Mouse (Mus musculus) lung, postnatal 14 days (tissue): Measurements from ENCODE around the gene Rab5c.

ENCODE experiments used
- DNase-seq: peaks from one replicate; pipeline ENCODE4 v3.0.0; 2021

The Rab5c gene

DNA sequence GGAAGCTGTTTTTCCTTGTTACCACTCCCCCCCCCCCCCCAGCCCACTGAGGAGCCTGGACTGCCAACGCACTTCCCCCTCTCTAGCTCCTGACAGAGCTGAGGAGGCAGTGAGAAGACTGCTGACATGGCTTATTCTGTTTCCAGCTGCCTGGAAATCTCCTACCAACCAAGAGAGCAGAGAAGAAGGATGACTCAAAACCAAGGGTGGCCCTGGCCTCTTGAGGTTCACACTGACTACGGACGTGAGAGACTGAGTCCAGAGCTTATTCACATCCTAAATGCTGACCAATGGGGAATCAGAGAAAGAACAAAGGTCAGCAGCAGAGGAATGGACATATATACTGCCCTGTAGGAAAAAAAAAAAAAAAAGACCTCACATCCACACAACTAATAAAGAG, 18.7 kb downstream of the Rab5c start:
- no peak for DNase-seq

DNA sequence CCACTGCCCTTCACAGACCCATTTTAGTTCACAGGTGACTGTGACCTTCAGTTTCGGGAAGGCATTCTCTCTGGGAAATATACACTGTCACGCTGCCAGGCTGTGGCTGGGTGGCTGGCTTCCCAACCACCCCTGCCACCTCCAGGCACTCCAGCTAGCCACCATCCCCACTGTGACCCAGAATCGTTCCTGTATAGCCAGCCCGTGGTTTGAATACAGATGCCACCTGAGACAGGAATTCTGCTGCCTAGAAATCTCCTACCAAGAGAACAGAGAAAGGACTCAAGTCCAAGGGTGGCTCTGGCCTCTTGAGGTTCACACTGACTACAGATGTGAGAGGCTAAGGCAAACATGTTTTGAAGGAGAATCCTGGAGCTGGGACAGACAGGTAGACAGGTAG, 19.1 kb downstream of the Rab5c start:
- no peak for DNase-seq

DNA sequence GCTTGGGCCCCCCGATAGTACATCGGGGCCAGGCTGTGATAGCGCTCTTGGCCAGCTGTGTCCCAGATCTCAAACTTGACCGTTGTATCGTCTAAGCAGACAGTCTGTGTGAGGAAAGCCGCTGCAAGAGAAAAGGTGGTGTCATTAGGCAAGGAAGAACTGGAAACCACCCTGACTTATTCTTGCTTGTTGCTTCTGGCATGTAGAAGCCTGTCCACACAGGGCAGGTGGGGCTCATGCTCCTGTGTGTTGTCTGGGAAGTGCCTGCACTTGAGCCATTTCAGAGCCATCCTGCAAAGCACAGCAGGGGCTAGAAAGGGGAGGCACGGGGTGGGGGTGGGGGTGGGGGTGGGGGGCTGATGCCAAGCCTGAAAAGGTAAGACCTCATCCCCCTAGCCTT, 19.6 kb downstream of the Rab5c start:
- no peak for DNase-seq

DNA sequence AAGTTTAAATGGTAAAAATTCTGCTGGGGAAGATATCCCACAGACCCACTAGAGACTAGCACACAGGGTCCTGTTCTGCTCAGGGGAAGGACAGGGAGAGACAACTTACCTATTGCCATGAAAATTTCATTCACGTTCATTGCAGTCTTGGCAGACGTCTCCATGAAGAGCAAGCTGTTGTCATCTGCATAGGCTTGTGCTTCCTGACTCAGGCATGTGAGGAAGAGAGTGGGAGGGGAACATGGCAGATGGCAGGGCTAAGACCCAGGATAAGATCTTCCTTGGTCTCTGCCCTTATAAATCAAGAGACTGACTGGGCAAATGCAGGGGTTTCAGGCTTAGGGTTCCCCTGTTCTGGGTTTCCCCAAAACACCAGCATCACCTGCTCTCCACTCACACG, 21.4 kb downstream of the Rab5c start:
- no peak for DNase-seq

DNA sequence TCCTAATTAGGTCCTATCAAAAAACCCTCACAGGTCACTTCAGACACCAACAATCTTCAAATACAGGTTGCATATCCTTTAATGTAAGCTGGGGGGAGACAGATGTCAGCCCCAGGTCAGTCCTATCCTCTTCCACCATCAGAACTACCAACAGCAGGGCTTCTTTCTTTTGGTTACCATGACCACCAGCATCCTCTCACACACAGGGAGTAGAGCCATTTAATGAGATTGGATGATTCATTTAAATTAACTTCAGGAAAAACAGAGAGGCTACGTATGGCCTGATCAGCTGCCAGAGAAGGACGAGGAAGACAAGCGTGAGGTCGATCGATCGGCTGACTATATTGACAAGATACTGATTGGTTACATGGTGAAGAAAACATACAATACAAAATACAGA, 23.1 kb downstream of the Rab5c start:
- DNase-seq: no peak

DNA sequence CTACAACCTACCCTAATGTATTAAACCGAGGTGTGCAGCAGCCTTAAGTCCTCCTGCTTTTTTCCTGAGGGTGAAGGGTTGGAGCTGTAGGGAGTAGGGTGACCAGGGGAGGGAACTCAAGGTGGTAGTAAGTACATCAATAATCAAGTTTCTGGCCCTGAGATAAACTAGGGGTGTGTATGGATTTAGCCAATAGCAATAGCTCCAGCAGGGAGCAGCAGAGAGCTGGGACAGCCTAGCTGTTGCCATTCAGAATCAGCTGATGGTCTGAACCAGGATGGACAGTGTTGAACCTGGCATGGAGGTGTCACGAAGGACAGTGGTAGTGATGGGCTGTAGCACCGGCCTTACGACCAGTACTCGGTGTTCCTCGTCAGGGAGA, 23.5 kb downstream of the Rab5c start:
- peak; percentile 92 for DNase-seq

DNA sequence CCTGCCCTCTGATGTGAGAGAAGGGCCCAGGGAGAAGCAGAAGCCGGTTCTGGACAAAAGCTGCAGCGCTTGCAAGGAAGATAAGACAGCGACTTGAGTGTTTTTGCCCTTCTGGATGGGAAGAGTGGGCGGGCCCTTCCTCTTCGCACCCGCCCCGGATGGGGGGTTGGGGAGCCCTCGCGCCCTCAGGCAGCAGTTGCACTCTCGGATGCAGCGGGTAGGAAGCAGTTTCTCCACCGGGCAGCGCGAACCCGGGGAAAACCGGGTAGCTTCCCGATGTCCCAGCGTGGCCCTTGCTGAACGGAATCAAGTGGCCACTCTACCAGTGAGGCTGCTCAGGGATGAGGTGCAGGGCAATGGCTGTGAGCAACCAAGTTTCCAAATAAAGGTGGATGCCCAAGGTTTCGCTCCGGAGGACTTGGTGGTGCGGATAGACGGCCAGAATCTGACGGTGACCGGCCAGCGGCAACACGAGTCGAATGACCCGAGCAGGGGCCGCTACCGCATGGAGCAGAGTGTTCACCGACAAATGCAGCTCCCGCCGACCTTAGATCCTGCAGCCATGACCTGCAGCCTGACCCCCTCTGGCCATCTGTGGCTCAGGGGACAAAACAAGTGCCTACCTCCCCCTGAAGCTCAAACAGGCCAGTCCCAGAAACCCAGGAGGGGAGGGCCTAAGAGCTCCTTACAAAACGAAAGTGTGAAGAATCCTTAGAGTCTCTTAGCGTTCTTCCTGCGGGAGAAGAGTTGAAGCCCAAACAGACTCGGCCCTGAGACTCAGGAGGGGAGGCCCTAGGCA, 24.1 kb downstream of the Rab5c start, which contains the start of gene Hspb9:
Hspb9 (plus strand) TSS at position 116 of the 799 bp plus-strand sequence.
- DNase-seq: peak; percentile 79

DNA sequence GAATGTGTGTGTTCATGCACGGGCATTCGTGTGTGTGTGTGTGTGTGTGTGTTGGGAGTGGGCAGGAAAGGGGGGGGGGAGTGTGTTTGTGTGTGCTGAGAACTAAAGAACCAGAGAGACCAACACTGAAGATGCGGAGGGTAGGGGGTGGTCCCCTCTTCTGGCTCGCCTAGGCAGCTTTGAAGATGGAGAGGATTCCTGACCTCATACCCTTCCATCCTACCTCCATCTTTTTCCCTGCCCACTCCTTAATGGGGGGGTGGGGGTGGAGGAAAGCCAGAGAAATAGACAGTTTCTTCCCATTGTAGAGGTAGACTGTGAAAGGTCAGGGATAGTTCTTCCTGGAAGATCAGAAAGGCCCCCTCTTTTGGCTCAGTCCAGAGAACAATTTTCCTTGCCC, 24.8 kb downstream of the Rab5c start:
- no peak for DNase-seq

DNA sequence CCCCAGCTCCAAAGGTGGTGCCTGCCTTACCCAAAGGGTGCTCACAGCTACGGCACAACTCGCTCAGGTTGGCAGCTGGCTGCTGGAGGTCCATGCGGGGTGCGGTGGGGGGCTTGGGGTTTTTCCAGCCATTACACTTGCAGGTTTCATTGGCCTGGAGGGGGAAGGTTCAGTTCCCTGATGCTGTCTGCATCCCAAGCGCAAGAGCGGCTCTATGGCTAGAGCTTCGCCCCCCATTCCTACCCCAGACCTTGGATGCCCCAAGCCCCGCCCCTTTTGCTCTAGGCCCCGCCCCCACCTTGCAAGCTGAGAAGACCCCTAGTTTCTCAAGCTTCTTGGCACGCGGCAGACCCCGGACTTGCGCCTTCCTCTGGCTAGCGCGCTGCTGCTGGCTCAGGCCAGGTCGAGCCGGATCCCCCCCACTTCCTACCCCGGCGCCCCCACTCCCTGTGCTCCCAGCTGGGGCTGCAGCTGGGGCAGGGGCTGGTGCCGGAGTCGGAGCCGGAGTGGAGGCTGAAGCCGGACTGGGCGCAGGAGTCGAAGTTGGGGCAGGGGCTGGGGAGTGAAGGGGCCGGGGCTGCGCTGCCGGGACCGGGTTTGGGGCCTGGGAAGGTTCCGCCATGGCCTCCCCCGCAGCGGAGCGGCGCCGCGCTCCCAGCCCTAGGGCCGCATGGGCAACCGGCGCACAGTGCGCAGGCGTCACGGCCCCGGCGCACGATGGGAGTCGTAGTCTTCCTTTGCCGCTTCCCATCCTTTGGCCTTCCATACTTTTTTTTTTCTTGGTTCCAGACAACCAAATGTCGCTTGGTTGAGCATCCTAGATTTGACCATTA, 26.0 kb downstream of the Rab5c start, which contains the start of gene Kat2a:
Kat2a (minus strand) TSS at position 683 of the 833 bp plus-strand sequence.
- DNase-seq: peak; percentile 84

DNA sequence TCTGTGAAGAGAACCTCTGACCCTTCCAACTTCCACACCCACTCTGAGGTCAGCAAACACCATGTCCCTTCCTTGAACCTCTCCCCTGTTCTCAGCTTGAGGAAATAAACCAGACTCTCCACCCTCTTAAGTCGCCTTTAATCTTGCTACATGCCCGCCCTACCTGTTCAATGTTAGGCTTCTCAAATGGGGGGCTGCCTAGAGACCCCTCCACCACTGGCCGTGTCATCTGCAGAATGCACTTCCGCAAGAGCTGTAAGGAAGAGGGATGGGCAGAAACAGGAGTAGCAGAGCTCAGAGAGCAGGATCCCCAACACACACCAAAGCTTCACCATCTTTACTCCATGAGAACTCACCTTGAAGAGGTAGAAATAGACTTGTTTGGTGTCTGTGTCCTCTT, 27.0 kb downstream of the Rab5c start:
- DNase-seq: no peak

DNA sequence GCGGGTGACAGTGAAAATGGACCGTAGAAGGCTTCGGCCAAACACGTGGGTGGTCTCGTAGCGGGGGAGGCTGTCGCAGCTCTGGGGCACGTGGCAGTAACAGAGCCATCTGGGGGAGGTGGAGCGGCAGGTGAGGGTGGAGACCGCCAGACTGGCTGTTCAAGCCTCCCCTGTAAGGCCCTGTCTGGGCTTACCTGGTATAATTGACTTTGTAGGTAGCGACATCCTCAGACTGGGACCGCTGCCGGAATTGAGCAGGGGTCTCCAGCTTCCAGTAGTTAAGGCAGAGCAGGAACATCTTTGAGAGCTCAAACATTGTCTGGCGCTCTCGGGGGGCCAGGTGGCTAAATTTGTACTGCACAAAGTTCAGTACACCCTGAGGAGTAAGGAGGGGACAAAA, 27.5 kb downstream of the Rab5c start:
- no peak for DNase-seq

DNA sequence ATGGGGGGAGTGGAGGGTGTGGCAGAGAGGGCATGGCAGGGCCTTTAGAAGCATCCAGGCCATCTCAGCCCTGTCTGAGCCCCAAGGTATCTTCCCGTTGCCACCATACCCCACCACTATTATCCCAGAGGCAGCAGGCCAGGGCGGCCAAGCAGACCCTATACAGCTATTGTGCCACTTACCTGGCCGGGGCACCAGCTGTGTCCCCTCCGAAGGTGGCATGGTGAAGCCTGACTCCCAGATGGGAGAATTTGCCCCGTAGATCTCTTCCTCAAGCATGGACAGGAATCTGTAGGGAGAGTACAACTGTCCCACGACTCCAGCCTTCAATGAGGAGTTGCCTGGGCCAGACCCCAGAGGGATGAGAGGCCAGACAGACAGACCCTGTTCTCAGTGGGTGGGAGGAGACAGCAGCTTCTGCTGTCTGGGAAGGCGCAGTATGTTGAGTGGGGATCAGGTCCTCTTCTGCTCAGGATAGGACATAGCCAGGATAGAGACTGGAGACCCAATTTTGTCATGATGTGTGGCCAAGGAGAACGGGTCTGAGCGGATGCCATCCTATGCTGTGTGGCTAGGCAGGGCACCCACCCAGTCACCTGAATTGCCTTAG, 28.7 kb downstream of the Rab5c start:
- no peak for DNase-seq

DNA sequence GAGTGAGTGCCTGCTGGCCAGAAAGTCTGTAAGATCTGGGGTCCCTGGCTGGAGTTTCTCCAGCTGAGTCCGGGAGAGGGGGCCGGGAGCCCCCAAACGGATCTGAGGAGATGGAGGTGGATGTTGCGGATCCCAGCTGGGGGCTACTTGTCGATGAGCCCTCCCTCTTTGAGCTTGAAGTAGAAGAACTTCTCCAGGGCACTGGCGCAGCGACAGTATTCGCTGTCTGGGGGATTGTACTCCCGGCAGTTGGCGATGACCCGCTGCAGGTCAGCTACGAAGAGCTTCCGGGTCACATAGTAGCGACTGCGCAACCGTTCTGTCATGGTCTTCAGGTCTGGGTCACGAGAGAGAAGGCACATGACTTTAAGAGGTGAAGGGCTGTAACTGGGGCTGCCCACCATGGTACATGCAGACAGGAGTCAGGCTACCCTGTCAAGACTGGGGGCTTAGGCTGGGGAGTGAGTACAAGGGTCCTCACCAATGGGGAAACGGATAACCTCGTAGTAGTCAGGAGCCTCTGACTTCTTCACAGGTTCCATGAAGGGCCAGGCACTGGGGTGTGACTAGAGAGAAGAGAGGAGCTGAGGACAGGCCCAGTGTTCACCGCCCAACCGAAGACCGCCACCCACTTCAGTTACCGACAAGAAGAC, 32.8 kb downstream of the Rab5c start:
- no peak for DNase-seq

DNA sequence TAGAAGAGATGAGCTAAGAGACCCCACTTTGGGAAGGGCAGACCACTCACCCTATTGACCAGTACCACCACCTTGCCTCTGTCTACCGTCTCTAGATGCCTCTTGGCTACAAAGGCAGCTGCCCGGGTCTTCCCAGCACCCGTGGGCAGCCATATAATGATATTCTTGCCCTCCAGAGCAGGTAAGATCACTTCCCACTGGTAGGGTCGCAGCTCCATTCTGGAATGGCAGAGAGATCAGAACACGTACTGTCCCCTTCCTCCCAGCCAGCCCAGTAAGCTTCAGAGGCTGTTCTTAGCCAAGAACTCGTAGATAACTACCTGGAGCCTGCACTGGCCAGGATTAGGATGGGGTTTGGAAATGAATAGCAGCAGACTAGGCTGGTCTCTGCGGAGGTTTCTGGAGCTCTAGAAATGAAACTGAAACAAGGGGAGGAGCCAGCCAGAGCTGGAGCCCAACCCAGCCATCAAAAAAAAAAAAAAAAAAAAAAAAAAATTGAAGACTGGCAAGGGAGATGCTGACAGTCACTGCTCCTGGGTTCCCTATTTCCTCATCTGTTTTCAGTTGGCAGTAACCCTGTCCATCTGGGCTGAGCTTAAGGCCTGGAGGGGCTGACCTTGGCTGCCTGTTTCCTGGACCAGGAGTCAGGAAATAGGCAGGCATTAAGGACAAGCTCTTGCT, 34.0 kb downstream of the Rab5c start, which contains the start of gene Dhx58:
Dhx58 (minus strand) TSS at position 421 of the 681 bp plus-strand sequence.
- no peak for DNase-seq

DNA sequence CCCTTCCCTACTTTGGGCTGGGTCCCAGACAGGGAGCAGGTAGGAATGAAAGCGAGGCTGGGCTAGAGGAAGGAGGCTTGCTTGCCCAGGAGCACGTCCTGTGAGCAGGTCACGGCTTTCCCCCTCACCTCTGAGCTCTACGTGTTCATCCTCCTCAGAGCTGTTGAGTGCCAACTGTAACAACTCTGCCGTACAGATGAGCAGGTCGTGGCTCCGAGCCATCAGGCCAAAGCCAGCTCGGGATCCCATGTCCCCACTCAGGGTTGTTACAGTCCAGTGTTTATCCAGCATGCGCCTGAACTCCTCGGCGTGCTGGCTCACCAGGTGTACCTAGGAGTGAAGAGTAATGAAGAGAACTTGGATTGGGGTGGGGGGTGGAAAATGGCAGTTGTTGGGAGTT, 34.6 kb downstream of the Rab5c start:
- no peak for DNase-seq

DNA sequence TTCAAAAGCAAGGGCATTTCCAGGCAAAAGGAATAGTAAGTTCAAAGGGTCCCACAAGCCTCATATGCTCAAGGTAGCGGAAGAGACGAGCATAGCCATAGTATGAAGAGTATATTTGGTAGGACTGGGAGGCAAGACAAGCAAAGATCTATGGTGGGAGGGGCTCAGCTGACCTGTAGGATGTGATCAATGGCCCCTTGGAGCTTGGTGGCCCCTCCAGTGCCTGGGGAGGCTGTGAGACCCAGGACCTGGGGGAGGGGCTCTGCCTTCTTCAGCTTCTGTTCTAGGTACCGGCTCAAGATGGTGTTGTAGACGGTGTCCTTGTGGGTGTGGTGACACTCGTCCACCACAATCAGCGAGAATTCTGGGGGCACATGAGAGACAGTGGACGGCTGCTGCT, 35.1 kb downstream of the Rab5c start:
- DNase-seq: no peak

DNA sequence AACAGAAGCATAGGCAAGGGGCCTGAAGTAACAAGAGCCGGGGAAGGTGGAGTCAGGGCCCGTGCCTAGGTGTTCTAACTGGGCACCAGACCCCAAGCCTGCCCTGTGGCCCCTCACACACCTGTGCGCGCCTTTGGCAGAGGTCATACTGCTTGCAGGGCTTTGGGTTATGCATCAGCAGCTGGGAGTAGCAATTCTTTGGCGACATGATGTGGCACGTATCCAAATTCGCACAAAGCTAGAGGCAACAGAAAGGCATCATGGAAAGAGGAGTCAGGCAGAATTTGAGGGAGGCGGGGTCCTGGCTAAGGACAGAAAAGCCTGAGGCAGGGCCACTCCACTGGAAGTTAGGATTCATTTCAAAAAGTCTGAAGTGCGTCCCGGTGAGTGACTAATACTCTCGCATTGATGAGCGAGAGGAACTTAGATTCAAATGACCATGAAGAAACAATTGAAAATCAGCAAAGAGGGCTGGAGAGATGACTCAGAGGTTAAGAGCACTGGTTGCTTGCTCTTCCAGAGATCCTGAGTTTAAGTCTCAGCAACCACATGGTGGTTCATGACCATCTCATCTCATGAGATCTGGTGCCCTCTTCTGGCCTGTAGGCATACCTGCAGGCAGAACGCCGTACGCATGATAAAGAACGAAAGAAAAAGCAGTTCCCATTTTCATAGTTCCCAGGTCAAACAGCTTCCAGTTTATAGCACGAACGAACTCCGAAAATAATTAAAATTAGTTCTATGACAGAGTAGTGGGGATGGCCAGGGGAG, 35.7 kb downstream of the Rab5c start:
- DNase-seq: peak; percentile 80

DNA sequence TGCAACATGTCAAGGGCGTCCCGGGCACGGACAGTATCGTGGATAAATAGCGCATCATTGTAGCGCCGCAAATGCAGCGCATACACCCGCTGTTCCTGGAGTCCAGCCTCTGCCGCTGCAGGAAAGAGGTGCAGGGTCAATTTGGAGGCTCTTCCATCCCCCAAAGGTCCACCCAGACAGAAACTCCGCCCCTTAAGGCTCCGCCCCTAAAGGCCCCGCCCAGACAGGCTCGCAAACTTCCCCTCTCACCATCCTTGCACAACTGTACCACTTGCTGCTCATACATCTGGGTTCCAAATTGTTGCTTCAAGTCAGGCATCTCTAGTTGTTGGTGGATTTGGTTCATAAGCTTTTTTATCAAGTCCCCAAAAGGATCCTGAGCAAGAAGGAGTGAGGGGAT, 36.7 kb downstream of the Rab5c start:
- peak; percentile 73 for DNase-seq

DNA sequence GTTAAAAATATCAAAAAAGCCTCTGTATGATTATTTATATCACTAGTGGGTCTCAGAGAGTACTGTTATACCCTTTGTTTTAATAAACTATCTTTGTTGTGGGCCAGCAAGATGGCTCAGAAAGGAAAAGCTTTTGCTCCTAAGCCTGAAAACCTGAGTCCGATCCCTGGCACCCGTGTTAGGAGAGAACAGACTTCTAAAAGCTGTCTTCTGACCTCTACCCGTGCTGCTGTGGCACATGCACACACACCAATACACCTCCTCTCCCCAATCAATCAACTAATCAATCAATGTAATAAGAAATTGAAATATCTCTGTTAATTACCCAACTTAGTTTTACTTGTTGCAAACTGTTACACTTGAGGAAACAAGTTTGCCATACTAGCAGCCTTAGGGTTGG, 37.3 kb downstream of the Rab5c start:
- no peak for DNase-seq

DNA sequence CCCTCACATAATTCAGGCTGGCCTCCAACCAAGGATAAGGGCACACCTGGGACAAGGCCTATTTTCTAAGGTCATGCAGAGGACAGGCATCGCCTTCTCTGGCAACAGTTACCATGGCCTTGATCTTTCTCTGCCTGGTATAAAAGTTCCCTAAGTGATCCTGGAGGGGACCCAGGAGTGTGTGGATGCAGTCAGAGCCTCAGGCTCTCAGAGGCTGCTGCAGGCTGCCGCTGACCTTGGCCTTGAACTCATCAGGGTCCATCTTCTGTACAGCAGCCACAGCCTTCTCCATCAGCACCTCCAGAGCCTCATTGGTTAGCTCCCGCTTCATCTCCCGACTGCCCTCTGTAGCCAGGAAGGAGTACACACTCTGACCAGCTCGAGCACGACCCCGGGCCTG, 40.1 kb downstream of the Rab5c start:
- no peak for DNase-seq

DNA sequence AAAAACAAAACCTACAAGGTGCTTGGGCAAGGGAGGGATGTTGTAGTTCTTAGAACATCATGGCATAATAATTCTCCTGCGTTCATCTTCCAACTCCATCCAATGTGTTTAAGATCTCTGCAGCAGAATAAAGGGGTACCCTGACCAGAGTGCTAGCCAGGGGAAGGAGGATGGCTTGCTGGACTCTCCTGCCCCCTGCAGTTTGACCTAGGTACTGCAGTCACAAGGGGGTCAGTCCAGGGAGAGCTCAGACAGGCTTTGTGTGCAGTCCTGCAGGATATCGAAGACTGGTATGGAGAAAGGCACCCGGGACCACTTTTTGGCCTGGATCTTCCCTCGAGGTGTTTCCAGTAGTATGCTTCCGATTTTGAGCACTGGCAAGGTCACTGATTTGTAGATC, 43.1 kb downstream of the Rab5c start:
- DNase-seq: peak; percentile 84

DNA sequence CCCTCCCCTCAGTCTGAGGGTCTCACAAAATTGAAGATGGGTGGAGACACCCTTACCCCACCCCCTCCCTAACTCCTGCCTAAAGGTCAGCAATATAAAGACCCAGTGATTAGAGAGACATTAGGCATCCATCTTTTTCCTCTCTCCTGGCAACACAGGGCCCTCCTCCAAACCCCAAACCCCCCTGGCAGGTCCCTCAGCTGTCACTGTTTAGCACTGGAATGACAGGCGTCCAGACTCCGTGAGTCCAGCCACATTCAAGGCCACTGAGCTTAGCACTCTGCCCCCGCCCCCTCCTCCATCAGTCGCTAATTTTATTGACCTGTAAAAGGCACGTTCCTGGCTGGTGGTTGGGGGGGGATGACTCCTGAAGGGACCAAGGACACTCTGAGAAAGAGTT, 44.9 kb downstream of the Rab5c start:
- no peak for DNase-seq
